Mouse (Mus musculus): ENCODE measurements around the gene Rxfp4.
A peak's percentile ranks its signal among the peaks of the same experiment; 100 is the strongest.

Gene Rxfp4

GRCm38 (mm10) chr3:88628766-88629165 lies 24.2 kb downstream of the Rxfp4 start:
- peak in 1 of 2 experiments; percentile 1 for DNase-seq

GRCm38 (mm10) chr3:88627535-88627934 lies 25.4 kb downstream of the Rxfp4 start:
- peak in 1 of 2 experiments; percentile 8 for DNase-seq

- DNase-seq = no peak
Observed at GRCm38 (mm10) chr3:88627114-88627513, 25.8 kb downstream of the Rxfp4 start.

- no peak for DNase-seq
Observed at GRCm38 (mm10) chr3:88626316-88626715, 26.6 kb downstream of the Rxfp4 start.

- DNase-seq = no peak
Observed at GRCm38 (mm10) chr3:88625531-88625930, 27.4 kb downstream of the Rxfp4 start.

- no peak for DNase-seq
Observed at GRCm38 (mm10) chr3:88624951-88625350, 28.0 kb downstream of the Rxfp4 start.

- DNase-seq = no peak
Observed at GRCm38 (mm10) chr3:88624324-88624723, 28.6 kb downstream of the Rxfp4 start.

GRCm38 (mm10) chr3:88623346-88624135 lies 29.4 kb downstream of the Rxfp4 start:
- peak; percentile 36 to 41 for DNase-seq

- DNase-seq = peak; percentile 49 to 60
Observed at GRCm38 (mm10) chr3:88622941-88623345, 30.0 kb downstream of the Rxfp4 start.

- peak; percentile 59 to 64 for DNase-seq
Observed at GRCm38 (mm10) chr3:88622113-88622940, 30.6 kb downstream of the Rxfp4 start.

- peak; percentile 64 to 68 for DNase-seq
Observed at GRCm38 (mm10) chr3:88621537-88622112, 31.3 kb downstream of the Rxfp4 start.

- peak; percentile 81 to 87 for DNase-seq
Observed at GRCm38 (mm10) chr3:88620992-88621536, 31.9 kb downstream of the Rxfp4 start.

- DNase-seq = no peak
Observed at GRCm38 (mm10) chr3:88620146-88620991, 32.6 kb downstream of the Rxfp4 start.

GRCm38 (mm10) chr3:88619113-88620097 lies 33.5 kb downstream of the Rxfp4 start:
- no peak for DNase-seq

GRCm38 (mm10) chr3:88618074-88618871 lies 34.7 kb downstream of the Rxfp4 start:
- no peak for DNase-seq

GRCm38 (mm10) chr3:88616951-88617500 lies 35.9 kb downstream of the Rxfp4 start:
- DNase-seq = no peak

- DNase-seq = no peak
Observed at GRCm38 (mm10) chr3:88615902-88616391, 37.0 kb downstream of the Rxfp4 start.

GRCm38 (mm10) chr3:88615117-88615516 lies 37.8 kb downstream of the Rxfp4 start:
- no peak for DNase-seq

GRCm38 (mm10) chr3:88614418-88614817 lies 38.5 kb downstream of the Rxfp4 start:
- no peak for DNase-seq
